Mouse (Mus musculus) cerebral cortex, adult 2 months (tissue): Measurements from ENCODE around the gene Fgfr3.

Experiments used
- WGBS: fragments of 180-500 bp; shearing (Covaris S2); methylation state at CpG from one replicate; pipeline ENCODE4 v1.1.7; 2018; 5-methylcytosine and 5-hydroxymethylcytosine counted together

The Fgfr3 gene

GRCm38 (mm10) chr5:33721541-33722265 is at the start of gene Fgfr3:
Gene Fgfr3, plus strand, starts transcription at chr5:33721674.
- WGBS, result 3% methylated on average over 71 of the region's 73 CpGs

- WGBS, result 61% methylated on average over 3 of the region's 3 CpGs
Observed at GRCm38 (mm10) chr5:33674439-33674838, 47.0 kb upstream of the Fgfr3 start.

- WGBS, result 7% methylated on average over 1 of the region's 1 CpGs
Observed at GRCm38 (mm10) chr5:33675964-33676363, 45.5 kb upstream of the Fgfr3 start.

GRCm38 (mm10) chr5:33678244-33678643 is 43.2 kb upstream of the Fgfr3 start:
- 88% methylated on average over 5 of the region's 5 CpGs for WGBS

GRCm38 (mm10) chr5:33681044-33681443 is 40.4 kb upstream of the Fgfr3 start:
- 75% methylated on average over 3 of the region's 3 CpGs for WGBS

- WGBS, result 78% methylated on average over 15 of the region's 15 CpGs
Observed at GRCm38 (mm10) chr5:33681611-33682388, 39.7 kb upstream of the Fgfr3 start.

GRCm38 (mm10) chr5:33682963-33683362 is 38.5 kb upstream of the Fgfr3 start:
- 95% methylated on average over 4 of the region's 4 CpGs for WGBS

- 52% methylated on average over 7 of the region's 7 CpGs for WGBS
Observed at GRCm38 (mm10) chr5:33683897-33684652, 37.4 kb upstream of the Fgfr3 start.

- WGBS, result 90% methylated on average over 4 of the region's 4 CpGs
Observed at GRCm38 (mm10) chr5:33684932-33685331, 36.5 kb upstream of the Fgfr3 start.

GRCm38 (mm10) chr5:33687142-33687541 is 34.3 kb upstream of the Fgfr3 start:
- WGBS, result 86% methylated on average over 4 of the region's 4 CpGs

GRCm38 (mm10) chr5:33688278-33689220 is 32.9 kb upstream of the Fgfr3 start:
- WGBS, result 77% methylated on average over 14 of the region's 14 CpGs

- WGBS, result 36% methylated on average over 20 of the region's 20 CpGs
Observed at GRCm38 (mm10) chr5:33689221-33689844, 32.1 kb upstream of the Fgfr3 start.

GRCm38 (mm10) chr5:33689852-33690645 is 31.4 kb upstream of the Fgfr3 start:
- whole genome bisulfite sequencing, result 73% methylated on average over 11 of the region's 11 CpGs

- 46% methylated on average over 24 of the region's 24 CpGs for WGBS
Observed at GRCm38 (mm10) chr5:33692393-33692792, 29.1 kb upstream of the Fgfr3 start.

GRCm38 (mm10) chr5:33694461-33694847 is 27.0 kb upstream of the Fgfr3 start:
- 91% methylated on average over 9 of the region's 9 CpGs for WGBS

- whole genome bisulfite sequencing, result 6% methylated on average over 70 of the region's 71 CpGs
Observed at GRCm38 (mm10) chr5:33694848-33695717, 26.4 kb upstream of the Fgfr3 start.

- WGBS, result 22% methylated on average over 24 of the region's 24 CpGs
Observed at GRCm38 (mm10) chr5:33695718-33696121, 25.8 kb upstream of the Fgfr3 start.

- WGBS, result 92% methylated on average over 5 of the region's 5 CpGs
Observed at GRCm38 (mm10) chr5:33696430-33696829, 25.0 kb upstream of the Fgfr3 start.

GRCm38 (mm10) chr5:33697534-33697933 is 23.9 kb upstream of the Fgfr3 start:
- WGBS, result 88% methylated on average over 1 of the region's 1 CpGs
